Mouse (Mus musculus) lung, postnatal 0 days (tissue): Measurements from ENCODE around the gene Ppm1l.

ENCODE experiments used
- CTCF ChIP-seq: IDR thresholded peaks from 2 replicates; pipeline ENCODE4 v1.5.1; 2016; ENCODE audit warnings: antibody characterized with exemption, mild to moderate bottlenecking
- EP300 ChIP-seq: IDR thresholded peaks from 2 replicates; pipeline ENCODE4 v1.6.1; 2016; ENCODE audit warnings: antibody characterized with exemption, mild to moderate bottlenecking, control low read depth

GRCm38 (mm10) chr3:69373544-69374306 lies 57.1 kb downstream of the Ppm1l start:
- no peak for TF ChIP-seq EP300
- no peak for TF ChIP-seq CTCF
